Mouse (Mus musculus) olfactory bulb, adult 2 months (tissue): ENCODE results near the gene Rhob.

Experiments used
- CTCF ChIP-seq: fragments of 200-500 bp; IDR thresholded peaks from 2 replicates; pipeline ENCODE4 v1.5.1; 2012; ENCODE audit warnings: low read depth, mild to moderate bottlenecking, low read length, moderate library complexity; ENCODE audit not compliant: insufficient read depth
- POLR2A ChIP-seq: fragments of 200-500 bp; IDR thresholded peaks from 2 replicates; pipeline ENCODE4 v1.6.1; 2012; ENCODE audit warnings: mild to moderate bottlenecking, low read depth, low read length, moderate library complexity; ENCODE audit not compliant: insufficient read depth

- no peak for TF ChIP-seq CTCF
- no peak for TF ChIP-seq POLR2A
Observed at GRCm38 (mm10) chr12:8469742-8470494, 29.9 kb downstream of the Rhob start.
